In the genomic region with DNA sequence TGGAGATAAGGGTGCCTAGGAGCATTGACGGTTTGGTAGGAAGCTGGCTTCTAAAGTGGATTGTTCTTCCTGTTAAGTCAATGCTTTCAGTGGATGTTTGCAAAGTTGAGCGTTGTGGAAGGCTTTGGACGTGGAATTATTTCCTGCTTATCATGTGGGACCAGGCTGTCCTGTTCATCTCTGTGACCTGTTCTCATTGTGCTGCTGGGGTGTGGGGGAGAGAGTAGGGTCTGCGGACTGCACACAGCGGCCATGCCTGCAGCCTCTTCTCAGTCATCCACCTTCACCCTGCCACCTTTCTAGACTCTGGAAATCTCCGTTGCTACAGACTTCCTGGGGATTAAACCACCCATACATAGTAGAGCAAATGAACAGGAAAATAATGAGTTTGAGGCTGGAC, we compare ENCODE assay signal across 24 mouse cellular contexts.
DNase-seq lines count a peak whose midpoint lies in the region; ATAC-seq and TF ChIP-seq lines count a peak whose summit lies in the region.
"Had no signal": no experiment of that assay in that cellular context is flagged by ENCODE, and none has a peak within 500 bp of the region (broad histone marks: within the 10 kb centered on the region; RNA-seq: fewer than 3 reads in every experiment).

No protein-coding gene starts in this region.

- no peak for TF ChIP-seq EP300 in stomach, postnatal 0 days (optimal IDR thresholded peaks at IDR 0.05)

- no peaks in the 10 kb centered on the region for H3K36me3 ChIP-seq in hindbrain, embryonic 12.5 days
- no peaks in the 10 kb centered on the region for H3K36me3 ChIP-seq in hindbrain, embryonic 11.5 days (ENCODE audit: control insufficient read depth, insufficient read depth, low read length)
- H3K36me3 ChIP-seq in kidney, embryonic 15.5 days: 0 out of 2 replicates have a peak, but pooled peaks cover 1% of the 10 kb centered on the region
- H3K36me3 ChIP-seq in stomach, embryonic 15.5 days: no peaks in the 10 kb centered on the region
- no peaks in the 10 kb centered on the region for H3K36me3 ChIP-seq in stomach, postnatal 0 days (ENCODE audit: control insufficient read depth, insufficient read depth, low read length)
- H3K36me3 ChIP-seq in stomach, embryonic 16.5 days (ENCODE audit: control insufficient read depth, insufficient read depth, low read length): no peaks in the 10 kb centered on the region
- peaks cover 2% of the 10 kb centered on the region; the same call in 1 of the 2 replicates for H3K36me3 ChIP-seq in embryonic facial prominence, embryonic 10.5 days (replicated peaks)
- H3K36me3 ChIP-seq: intestine, embryonic 15.5 days had no signal

- no peak overlapping the region for H3K9ac ChIP-seq in hindbrain, embryonic 12.5 days
- no peak overlapping the region for H3K9ac ChIP-seq in hindbrain, embryonic 11.5 days (ENCODE audit: low read depth, low read length)
- H3K9ac ChIP-seq in kidney, embryonic 15.5 days: no peak overlapping the region
- H3K9ac ChIP-seq in stomach, embryonic 15.5 days: no peak overlapping the region
- no peak overlapping the region for H3K9ac ChIP-seq in stomach, postnatal 0 days (ENCODE audit: low read length)
- no peak overlapping the region for H3K9ac ChIP-seq in stomach, embryonic 16.5 days (ENCODE audit: low read length)
- H3K9ac ChIP-seq: forebrain, embryonic 13.5 days; intestine, embryonic 15.5 days had no signal

- H3K4me3 ChIP-seq in hindbrain, embryonic 12.5 days: no peak overlapping the region
- H3K4me3 ChIP-seq in hindbrain, embryonic 11.5 days (ENCODE audit: low read depth, low read length): no peak overlapping the region
- no peak overlapping the region for H3K4me3 ChIP-seq in kidney, embryonic 15.5 days (replicated peaks)
- H3K4me3 ChIP-seq in stomach, embryonic 15.5 days (replicated peaks): no peak overlapping the region
- no peak overlapping the region for H3K4me3 ChIP-seq in stomach, postnatal 0 days (ENCODE audit: low read depth, low read length)
- H3K4me3 ChIP-seq in stomach, embryonic 16.5 days (replicated peaks; ENCODE audit: low read length): no peak overlapping the region
- no peak overlapping the region for H3K4me3 ChIP-seq in embryonic facial prominence, embryonic 10.5 days
- H3K4me3 ChIP-seq: forebrain, embryonic 10.5 days; forebrain, embryonic 13.5 days; intestine, embryonic 15.5 days had no signal

- H3K27me3 ChIP-seq in hindbrain, embryonic 12.5 days: no peaks in the 10 kb centered on the region
- no peaks in the 10 kb centered on the region for H3K27me3 ChIP-seq in hindbrain, embryonic 11.5 days (ENCODE audit: control insufficient read depth, insufficient read depth, low read length)
- no peaks in the 10 kb centered on the region for H3K27me3 ChIP-seq in kidney, embryonic 15.5 days
- no peaks in the 10 kb centered on the region for H3K27me3 ChIP-seq in stomach, embryonic 15.5 days (replicated peaks)
- no peaks in the 10 kb centered on the region for H3K27me3 ChIP-seq in stomach, postnatal 0 days (ENCODE audit: control insufficient read depth, insufficient read depth, low read length)
- H3K27me3 ChIP-seq in stomach, embryonic 16.5 days (ENCODE audit: control insufficient read depth, insufficient read depth, low read length): no peaks in the 10 kb centered on the region
- no peaks in the 10 kb centered on the region for H3K27me3 ChIP-seq in embryonic facial prominence, embryonic 10.5 days (replicated peaks; ENCODE audit: low read depth, poor library complexity, severe bottlenecking)
- H3K27me3 ChIP-seq: forebrain, embryonic 13.5 days; intestine, embryonic 15.5 days had no signal

- H3K27ac ChIP-seq in hindbrain, embryonic 12.5 days: 0 out of 2 replicates have a peak overlapping the region, but pooled peaks have one; percentile 12
- H3K27ac ChIP-seq in hindbrain, embryonic 11.5 days (ENCODE audit: low read depth, low read length): no peak overlapping the region
- peak overlapping the region; percentile 39; the same call in 1 of the 2 replicates for H3K27ac ChIP-seq in kidney, embryonic 15.5 days
- H3K27ac ChIP-seq in stomach, embryonic 15.5 days: peak overlapping the region; percentile 48; the same call in 1 of the 2 replicates
- H3K27ac ChIP-seq in stomach, postnatal 0 days (replicated peaks): no peak overlapping the region
- peak overlapping the region; percentile 76 for H3K27ac ChIP-seq in stomach, embryonic 16.5 days (ENCODE audit: low read length)
- H3K27ac ChIP-seq in embryonic facial prominence, embryonic 10.5 days (replicated peaks): no peak overlapping the region
- H3K27ac ChIP-seq: forebrain, embryonic 10.5 days; forebrain, embryonic 13.5 days; intestine, embryonic 15.5 days had no signal

- ATAC-seq in hindbrain, embryonic 12.5 days (ENCODE audit: low FRiP score): no peak
- ATAC-seq in hindbrain, embryonic 11.5 days (ENCODE audit: low FRiP score): no peak
- ATAC-seq in kidney, embryonic 15.5 days (replicated peaks; ENCODE audit: low FRiP score): no peak
- ATAC-seq in stomach, embryonic 15.5 days (ENCODE audit: insufficient read depth, low FRiP score, low read depth): no peak
- no peak for ATAC-seq in stomach, postnatal 0 days (ENCODE audit: low FRiP score, low TSS enrichment)
- no peak for ATAC-seq in stomach, embryonic 16.5 days (ENCODE audit: insufficient read depth, low FRiP score)
- ATAC-seq: CD4-positive, CD25-positive, alpha-beta regulatory T cell, adult 4 months; forebrain, embryonic 13.5 days; forebrain, embryonic 16.5 days had no signal

- TF ChIP-seq CTCF in stomach, postnatal 0 days (IDR thresholded peaks at IDR 0.05; ENCODE audit: low read depth): no peak

- peaks cover 34% of the 10 kb centered on the region for H3K4me1 ChIP-seq in hindbrain, embryonic 12.5 days
- H3K4me1 ChIP-seq in hindbrain, embryonic 11.5 days (replicated peaks; ENCODE audit: control insufficient read depth, insufficient read depth, low read length): 0 out of 2 replicates have a peak, but pooled peaks cover 2% of the 10 kb centered on the region
- peaks cover 37% of the 10 kb centered on the region for H3K4me1 ChIP-seq in kidney, embryonic 15.5 days
- H3K4me1 ChIP-seq in stomach, embryonic 15.5 days: peaks cover 19% of the 10 kb centered on the region; the same call in 1 of the 2 replicates
- 0 out of 2 replicates have a peak, but pooled peaks cover 3% of the 10 kb centered on the region for H3K4me1 ChIP-seq in stomach, postnatal 0 days (replicated peaks; ENCODE audit: control insufficient read depth, insufficient read depth)
- peaks cover 20% of the 10 kb centered on the region for H3K4me1 ChIP-seq in stomach, embryonic 16.5 days (ENCODE audit: control insufficient read depth, insufficient read depth, low read length)
- H3K4me1 ChIP-seq in embryonic facial prominence, embryonic 10.5 days: peaks cover 21% of the 10 kb centered on the region; the same call in 1 of the 2 replicates

- 82% methylated on average over 6 of the region's 6 CpGs for WGBS in hindbrain, embryonic 12.5 days
- WGBS in hindbrain, embryonic 11.5 days: 81% methylated on average over 6 of the region's 6 CpGs
- WGBS in kidney, embryonic 15.5 days: 66% methylated on average over 6 of the region's 6 CpGs
- WGBS in stomach, embryonic 15.5 days: 51% methylated on average over 6 of the region's 6 CpGs
- 56% methylated on average over 6 of the region's 6 CpGs for WGBS in stomach, postnatal 0 days
- WGBS in stomach, embryonic 16.5 days: 53% methylated on average over 6 of the region's 6 CpGs
- 83% methylated on average over 6 of the region's 6 CpGs for WGBS in embryonic facial prominence, embryonic 10.5 days

- H3K4me2 ChIP-seq in hindbrain, embryonic 12.5 days (replicated peaks): no peak overlapping the region
- no peak overlapping the region for H3K4me2 ChIP-seq in hindbrain, embryonic 11.5 days (replicated peaks; ENCODE audit: low read depth, low read length)
- H3K4me2 ChIP-seq in kidney, embryonic 15.5 days: no peak overlapping the region
- no peak overlapping the region for H3K4me2 ChIP-seq in stomach, embryonic 15.5 days
- no peak overlapping the region for H3K4me2 ChIP-seq in stomach, postnatal 0 days (replicated peaks; ENCODE audit: low read depth)
- H3K4me2 ChIP-seq in stomach, embryonic 16.5 days (ENCODE audit: low read depth, low read length): no peak overlapping the region
- H3K4me2 ChIP-seq: forebrain, embryonic 13.5 days; heart, embryonic 11.5 days; intestine, embryonic 15.5 days had no signal

- no peaks in the 10 kb centered on the region for H3K9me3 ChIP-seq in hindbrain, embryonic 12.5 days (replicated peaks)
- no peaks in the 10 kb centered on the region for H3K9me3 ChIP-seq in hindbrain, embryonic 11.5 days (ENCODE audit: control insufficient read depth, low read length)
- H3K9me3 ChIP-seq in kidney, embryonic 15.5 days (replicated peaks): no peaks in the 10 kb centered on the region
- H3K9me3 ChIP-seq in stomach, embryonic 15.5 days: no peaks in the 10 kb centered on the region
- H3K9me3 ChIP-seq in stomach, postnatal 0 days (ENCODE audit: control insufficient read depth, low read length): no peaks in the 10 kb centered on the region
- H3K9me3 ChIP-seq in stomach, embryonic 16.5 days (replicated peaks; ENCODE audit: control insufficient read depth, low read length): no peaks in the 10 kb centered on the region
- no peaks in the 10 kb centered on the region for H3K9me3 ChIP-seq in embryonic facial prominence, embryonic 10.5 days
- H3K9me3 ChIP-seq: forebrain, embryonic 10.5 days; forebrain, embryonic 13.5 days; intestine, embryonic 15.5 days had no signal

- no peak for DNase-seq in hindbrain, embryonic 11.5 days (ENCODE audit: low spot score)
- no peak for DNase-seq in kidney, postnatal 14 days
- no peak for DNase-seq in stomach, postnatal 0 days (ENCODE audit: low spot score)
- DNase-seq in embryonic facial prominence, embryonic 10.5 days (ENCODE audit: low spot score): no peak
- DNase-seq: adrenal gland, adult 2 months; adrenal gland, postnatal 14 days; cerebellum, adult 11-12 months; cerebellum, adult 8-10 months; cerebellum, postnatal 10 days; cerebellum, postnatal 36 days; embryo, embryonic 11 days; gastrocnemius, postnatal 10 days; gastrocnemius, postnatal 36 days; heart, postnatal 14 days had no signal

Comparison
In these comparisons a context has a peak if more than half of its experiments do, and no peak if none do; other contexts are left out.
1. H3K27ac ChIP-seq: peak in hindbrain, embryonic 12.5 days (single experiment), kidney, embryonic 15.5 days (single experiment), stomach, embryonic 15.5 days (single experiment) and stomach, embryonic 16.5 days (single experiment); none in hindbrain, embryonic 11.5 days (single experiment), stomach, postnatal 0 days (single experiment) and embryonic facial prominence, embryonic 10.5 days (single experiment).